Mouse (Mus musculus) MEL (cell line): Measurements from ENCODE around the gene Bcorl1.

Experiments used
- BHLHE40 ChIP-seq: IDR thresholded peaks from 2 replicates; pipeline ENCODE4 v1.6.1; 2012; ENCODE audit warnings: low read depth, mild to moderate bottlenecking, inconsistent platforms, low read length, improper control_type of control experiment, borderline replicate concordance
- CHD2 ChIP-seq: IDR thresholded peaks from 2 replicates; pipeline ENCODE4 v1.6.1; 2011; ENCODE audit warnings: low read length, improper control_type of control experiment
- CTCF ChIP-seq, 3 experiments: IDR thresholded peaks in 2 of 3; conservative IDR thresholded peaks in 1 of 3; 2 replicates each; pipeline ENCODE4 v1.5.1; 2011 to 2012; ENCODE audit warnings: low read length in 3 of 3, low read depth in 2 of 3, mild to moderate bottlenecking in 2 of 3, improper control_type of control experiment in 1 of 3, inconsistent platforms in 1 of 3, mixed read lengths in 1 of 3, moderate library complexity in 1 of 3; ENCODE audit not compliant: control insufficient read depth in 1 of 3, insufficient read depth in 1 of 3, poor library complexity in 1 of 3, severe bottlenecking in 1 of 3
- E2F4 ChIP-seq: IDR thresholded peaks from 2 replicates; pipeline ENCODE4 v1.6.1; 2011; ENCODE audit warnings: low read depth, low read length, improper control_type of control experiment, borderline replicate concordance
- EP300 ChIP-seq, 2 experiments: IDR thresholded peaks; 2 replicates each; pipeline ENCODE4 v1.6.1; 2011; ENCODE audit warnings: improper control_type of control experiment in 2 of 2, low read length in 2 of 2, low read depth in 1 of 2, mild to moderate bottlenecking in 1 of 2
- ETS1 ChIP-seq: IDR thresholded peaks from 2 replicates; pipeline ENCODE4 v1.6.1; 2012; ENCODE audit warnings: low read depth, mild to moderate bottlenecking, inconsistent platforms, low read length, improper control_type of control experiment, moderate library complexity
- MAX ChIP-seq: IDR thresholded peaks from 2 replicates; pipeline ENCODE4 v1.6.1; 2011; ENCODE audit warnings: low read length, improper control_type of control experiment
- MEF2A ChIP-seq: IDR thresholded peaks from 2 replicates; pipeline ENCODE4 v1.6.1; 2014; ENCODE audit warnings: low read depth, mild to moderate bottlenecking, inconsistent platforms, low read length, improper control_type of control experiment; ENCODE audit not compliant: poor library complexity, insufficient replicate concordance, severe bottlenecking; ENCODE audit errors: extremely low read depth
- POLR2A ChIP-seq, 2 experiments: IDR thresholded peaks; 2 replicates each; pipeline ENCODE4 v1.6.1; 2011 to 2012; ENCODE audit warnings: low read length in 2 of 2, mild to moderate bottlenecking in 2 of 2, control low read depth in 1 of 2, improper control_type of control experiment in 1 of 2, low read depth in 1 of 2, moderate library complexity in 1 of 2; ENCODE audit not compliant: control insufficient read depth in 1 of 2, insufficient read depth in 1 of 2, poor library complexity in 1 of 2
- TBP ChIP-seq: IDR thresholded peaks from 2 replicates; pipeline ENCODE4 v1.8.0; 2011; ENCODE audit warnings: low read depth, low read length, improper control_type of control experiment
- USF1 ChIP-seq: IDR thresholded peaks from 2 replicates; pipeline ENCODE4 v1.6.1; 2014; ENCODE audit warnings: low read depth, mild to moderate bottlenecking, inconsistent platforms, low read length, improper control_type of control experiment, moderate library complexity
- ZNF384 ChIP-seq: IDR thresholded peaks from 2 replicates; pipeline ENCODE4 v1.6.1; 2012; ENCODE audit warnings: low read depth, mild to moderate bottlenecking, inconsistent platforms, low read length, improper control_type of control experiment

DNA sequence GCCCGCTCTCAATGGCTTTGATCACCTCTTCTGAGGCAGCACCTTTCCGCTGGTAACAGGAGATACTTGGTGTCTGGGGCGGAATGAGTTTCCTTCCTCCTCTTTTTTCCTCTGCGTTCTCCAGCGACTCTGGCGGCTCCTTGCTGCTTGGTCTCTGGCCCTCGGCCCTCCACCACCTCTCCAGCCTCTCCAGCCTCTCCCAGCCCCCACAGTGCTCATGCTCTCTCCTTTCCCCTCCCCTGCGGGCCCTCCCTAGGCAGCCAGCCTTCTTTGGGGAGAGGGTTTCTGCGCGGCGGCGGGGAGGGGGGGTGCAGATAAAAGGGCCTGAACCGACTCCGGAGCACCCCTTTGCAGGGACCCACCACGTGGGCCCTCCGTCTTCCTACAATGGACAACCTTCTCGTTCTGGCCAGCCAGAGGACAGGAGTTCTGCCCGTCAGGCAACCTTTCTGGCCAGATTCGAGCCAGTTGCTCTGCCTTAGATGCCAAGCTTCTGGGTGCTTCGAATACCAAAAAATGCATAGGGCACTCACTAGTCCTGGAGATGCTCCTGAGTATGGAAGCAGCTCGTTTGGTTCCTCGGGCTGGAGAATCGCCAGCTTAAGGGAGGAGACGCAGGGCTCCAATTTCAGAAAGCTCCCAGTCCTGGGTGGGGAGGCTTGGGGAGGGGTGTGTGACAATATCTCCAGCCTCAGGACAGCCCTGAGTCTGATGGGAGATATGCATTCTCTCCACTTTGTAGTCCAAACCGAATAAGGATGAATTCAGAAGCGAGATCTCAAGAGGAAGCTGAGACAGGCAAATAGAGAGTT lies 30.2 kb upstream of the Bcorl1 start:
- TF ChIP-seq BHLHE40: no peak
- TF ChIP-seq POLR2A (IDR thresholded peaks at IDR 0.05; ENCODE audit: control insufficient read depth in 1 of 2, insufficient read depth in 1 of 2, low read depth in 1 of 2, low read length in 2 of 2, poor library complexity in 1 of 2): no peak
- no peak for TF ChIP-seq ZNF384
- TF ChIP-seq CHD2: no peak
- TF ChIP-seq EP300 (IDR thresholded peaks at IDR 0.05; ENCODE audit: low read depth in 1 of 2, low read length in 2 of 2): no peak
- no peak for TF ChIP-seq ETS1
- TF ChIP-seq CTCF (IDR thresholded peaks at IDR 0.05 in 2 of 3, conservative IDR thresholded peaks at IDR 0.05 in 1 of 3; ENCODE audit: control insufficient read depth in 1 of 3, insufficient read depth in 1 of 3, low read depth in 2 of 3, low read length in 3 of 3, poor library complexity in 1 of 3, severe bottlenecking in 1 of 3): no peak
- no peak for TF ChIP-seq MAX
- no peak for TF ChIP-seq MEF2A
- no peak for TF ChIP-seq USF1
- no peak for TF ChIP-seq TBP
- TF ChIP-seq E2F4: no peak
